Mouse (Mus musculus) embryonic facial prominence, embryonic 12.5 days (tissue): ENCODE measurements around the gene Xirp1. TPM values are rescaled to one million over a fixed set of nuclear protein-coding genes. Genes with fewer than 3 reads are reported as not detected.

Experiments
- ATAC-seq: fragments of 200-750 bp; cut with Nextera tagmentation; 2 replicates; pipeline ENCODE4 v1.8.0; 2017; ENCODE audit not compliant: insufficient number of reproducible peaks, insufficient read depth, low FRiP score, low TSS enrichment
- H3K27ac ChIP-seq: fragments of 300-500 bp; sonication (generic); 2 replicates; pipeline ENCODE4 v1.5.1; 2016; ENCODE audit warnings: mild to moderate bottlenecking
- H3K27me3 ChIP-seq: fragments of 300-500 bp; sonication (generic); 2 replicates; pipeline ENCODE4 v1.6.1; 2016; ENCODE audit warnings: mild to moderate bottlenecking, moderate library complexity
- H3K36me3 ChIP-seq: fragments of 300-500 bp; sonication (generic); 2 replicates; pipeline ENCODE4 v1.6.1; 2016; ENCODE audit warnings: mild to moderate bottlenecking
- H3K4me1 ChIP-seq: fragments of 300-500 bp; sonication (generic); 2 replicates; pipeline ENCODE4 v1.6.1; 2016
- H3K4me2 ChIP-seq: fragments of 300-500 bp; sonication (generic); replicated peaks from 2 replicates; pipeline ENCODE4 v1.6.1; 2016; ENCODE audit warnings: mild to moderate bottlenecking, moderate library complexity
- H3K4me3 ChIP-seq: fragments of 300-500 bp; sonication (generic); 2 replicates; pipeline ENCODE4 v1.5.1; 2016; ENCODE audit warnings: mild to moderate bottlenecking
- H3K9ac ChIP-seq: fragments of 300-500 bp; sonication (generic); 2 replicates; pipeline ENCODE4 v1.6.1; 2016; ENCODE audit warnings: mild to moderate bottlenecking, moderate library complexity
- H3K9me3 ChIP-seq: fragments of 300-500 bp; sonication (generic); 2 replicates; pipeline ENCODE4 v1.6.1; 2016; ENCODE audit warnings: mild to moderate bottlenecking, moderate library complexity
- WGBS: fragments of 180-500 bp; shearing (Covaris S2); methylation state at CpG from one replicate; pipeline ENCODE4 v1.1.7; 2016; 5-methylcytosine and 5-hydroxymethylcytosine counted together
- polyA plus RNA-seq: library from polyadenylated mRNA; unstranded; fragments of >200 nt; fragmentation: Nextera tagmentation; extraction: Ambion mirVana; gene quantifications from 2 replicates; pipeline ENCODE4 v1.2.1, GENCODE M21; 2016

Xirp1 gene
- polyA plus RNA-seq, 1 experiment from 2014 or later = 0.37 TPM

GRCm38 (mm10) chr9:119965186-119965585 is 58.2 kb downstream of the Xirp1 start:
- no peak overlapping the region for H3K4me2 ChIP-seq
- H3K4me1 ChIP-seq = peaks cover 9% of the 10 kb centered on the region; the same call in 1 of the 2 replicates
- no peak overlapping the region for H3K9ac ChIP-seq
- WGBS = 74% methylated on average over 3 of the region's 3 CpGs
- H3K27me3 ChIP-seq = no peaks in the 10 kb centered on the region
- no peak overlapping the region for H3K27ac ChIP-seq
- no peaks in the 10 kb centered on the region for H3K9me3 ChIP-seq
- H3K36me3 ChIP-seq = no peaks in the 10 kb centered on the region
- ATAC-seq = no peak
- H3K4me3 ChIP-seq = no peak overlapping the region

- 69% methylated on average over 3 of the region's 3 CpGs for WGBS
Measured at GRCm38 (mm10) chr9:119964206-119964605, 59.2 kb downstream of the Xirp1 start.

More at GRCm38 (mm10) chr9:119964206-119964605, 59.2 kb downstream of the Xirp1 start:
- no peaks in the 10 kb centered on the region for H3K36me3 ChIP-seq
- H3K27ac ChIP-seq = no peak overlapping the region
- no peaks in the 10 kb centered on the region for H3K27me3 ChIP-seq
- peaks cover 9% of the 10 kb centered on the region; the same call in 1 of the 2 replicates for H3K4me1 ChIP-seq
- no peak overlapping the region for H3K4me3 ChIP-seq
- no peak for ATAC-seq
- no peaks in the 10 kb centered on the region for H3K9me3 ChIP-seq
- H3K4me2 ChIP-seq = no peak overlapping the region
- no peak overlapping the region for H3K9ac ChIP-seq

Other genes starting within 250 kb of the Xirp1 start
- 0.04 and 0.05 TPM in 2 replicates for gene Scn11a, start 198.1 kb downstream of the Xirp1 start, polyA plus RNA-seq
- gene Wdr48, start 128.7 kb downstream of the Xirp1 start, polyA plus RNA-seq = 65.1 and 69.6 TPM in 2 replicates
- gene Gorasp1, start 86.0 kb downstream of the Xirp1 start, polyA plus RNA-seq = 27.0 and 28.8 TPM in 2 replicates
- gene Ttc21a, start 86.0 kb downstream of the Xirp1 start, polyA plus RNA-seq = 0.23 and 0.37 TPM in 2 replicates
- gene Csrnp1, start 38.9 kb downstream of the Xirp1 start, polyA plus RNA-seq = 3.4 and 4.6 TPM in 2 replicates
- 7.5 and 8.0 TPM in 2 replicates for gene Cx3cr1, start 46.3 kb upstream of the Xirp1 start, polyA plus RNA-seq
- gene Ccr8, start 68.5 kb upstream of the Xirp1 start, polyA plus RNA-seq = 0.23 TPM in 1 of 2 replicates, not detected in the other
- 39.0 and 40.4 TPM in 2 replicates for gene Slc25a38, start 86.8 kb upstream of the Xirp1 start, polyA plus RNA-seq
- gene Rpsa, start 104.1 kb upstream of the Xirp1 start, polyA plus RNA-seq = 1,158 and 1,181 TPM in 2 replicates
- 0.14 and 0.37 TPM in 2 replicates for gene Mobp, start 126.1 kb upstream of the Xirp1 start, polyA plus RNA-seq